Mouse (Mus musculus) ES-E14 (cell line): ENCODE results near the gene Smad5. TPM values are rescaled to one million over a fixed set of nuclear protein-coding genes. Genes with fewer than 3 reads are reported as not detected.

Experiments
- DNase-seq: peaks from one replicate; pipeline ENCODE4 v3.0.0-alpha.2; 2013; ENCODE audit warnings: low read depth, low spot score
- H3K27ac ChIP-seq: 2 replicates; pipeline ENCODE4 v1.5.1; 2012; ENCODE audit warnings: low read depth, mild to moderate bottlenecking, low read length, moderate library complexity, mixed read lengths; ENCODE audit not compliant: poor library complexity, insufficient read depth, severe bottlenecking
- H3K36me3 ChIP-seq: 2 replicates; pipeline ENCODE4 v1.6.1; 2012; ENCODE audit warnings: mild to moderate bottlenecking, low read length, moderate library complexity, mixed read lengths; ENCODE audit not compliant: control insufficient read depth, poor library complexity, insufficient read depth, severe bottlenecking
- H3K4me1 ChIP-seq, 2 experiments: fragments of 150-350 bp in 1 of 2; sonication (generic) in 1 of 2; 2 replicates each; pipeline ENCODE4 v1.6.1; 2012; ENCODE audit warnings: low read length in 2 of 2, mild to moderate bottlenecking in 1 of 2, mixed read lengths in 1 of 2; ENCODE audit not compliant: control insufficient read depth in 2 of 2, insufficient read depth in 2 of 2, poor library complexity in 1 of 2
- H3K4me3 ChIP-seq, 2 experiments: fragments of 150-350 bp in 1 of 2; sonication (generic) in 1 of 2; 2 replicates each; pipeline ENCODE4 v1.5.1; 2012; ENCODE audit warnings: low read length in 2 of 2, low read depth in 1 of 2, mild to moderate bottlenecking in 1 of 2, mixed read lengths in 1 of 2; ENCODE audit not compliant: insufficient read depth in 1 of 2, poor library complexity in 1 of 2, severe bottlenecking in 1 of 2
- H3K9ac ChIP-seq: 2 replicates; pipeline ENCODE4 v1.6.1; 2012; ENCODE audit warnings: low read depth, mild to moderate bottlenecking, low read length, mixed read lengths; ENCODE audit not compliant: poor library complexity, insufficient read depth, severe bottlenecking
- H3K9me3 ChIP-seq: fragments of 150-350 bp; sonication (generic); 2 replicates; pipeline ENCODE4 v1.6.1; 2012; ENCODE audit warnings: low read depth, mild to moderate bottlenecking, low read length; ENCODE audit not compliant: control insufficient read depth, insufficient read depth
- CHD2 ChIP-seq: IDR thresholded peaks from 2 replicates; pipeline ENCODE4 v1.6.1; 2014; ENCODE audit warnings: mild to moderate bottlenecking, low read depth, low read length, inconsistent platforms
- HCFC1 ChIP-seq: IDR thresholded peaks from 2 replicates; pipeline ENCODE4 v1.6.1; 2012; ENCODE audit warnings: low read length, inconsistent platforms, borderline replicate concordance; ENCODE audit not compliant: insufficient read depth
- MAFK ChIP-seq: IDR thresholded peaks from 2 replicates; pipeline ENCODE4 v1.6.1; 2014; ENCODE audit warnings: mild to moderate bottlenecking, low read depth, low read length, inconsistent platforms; ENCODE audit not compliant: insufficient read depth
- ZC3H11A ChIP-seq: IDR thresholded peaks from 2 replicates; pipeline ENCODE4 v1.6.1; 2012; ENCODE audit warnings: low read depth, mild to moderate bottlenecking, inconsistent platforms, low read length, borderline replicate concordance
- ZNF384 ChIP-seq: IDR thresholded peaks from 2 replicates; pipeline ENCODE4 v1.6.1; 2012; ENCODE audit warnings: low read depth, low read length, inconsistent platforms
- in situ Hi-C, 2 experiments: fragments of 600-800 bp; cut with MboI; formaldehyde crosslinking; loops; one replicate each; pipeline ENCODE4 v1.15.1; 2025; ENCODE audit warnings: low sequenced_read_pairs in 2 of 2, inconsistent platforms in 1 of 2; ENCODE audit not compliant: unreplicated experiment in 2 of 2
- total RNA-seq: library from RNA; depleted of rRNA; stranded (reverse); fragments of 300-350 nt; gene quantifications from 2 replicates; pipeline ENCODE4 v1.2.3, GENCODE M21; 2012

The Smad5 gene
- total RNA-seq, 1 experiment = 14.2 TPM

GRCm38 (mm10) chr13:56758492-56758891, 55.7 kb downstream of the Smad5 start:
- TF ChIP-seq HCFC1 (no peak), ZC3H11A (peak; percentile 26; the same call in 1 of the 2 replicates), CHD2 (no peak)
- DNase-seq = peak; percentile 77
- Histone ChIP-seq H3K36me3 (no peaks in the 10 kb centered on the region), H3K4me3 (no peak overlapping the region), H3K4me1 (no peaks in the 10 kb centered on the region), H3K27ac (no peak overlapping the region), H3K9me3 (no peaks in the 10 kb centered on the region), H3K9ac (no peak overlapping the region)
- in situ Hi-C loops = no loop called here

GRCm38 (mm10) chr13:56762446-56763229, 59.8 kb downstream of the Smad5 start:
- H3K9ac ChIP-seq = no peak overlapping the region
- no peaks in the 10 kb centered on the region for H3K36me3 ChIP-seq
- no peaks in the 10 kb centered on the region for H3K9me3 ChIP-seq
- H3K27ac ChIP-seq = no peak overlapping the region
- TF ChIP-seq CHD2 = no peak
- no peak for TF ChIP-seq MAFK
- TF ChIP-seq ZNF384 = no peak
- TF ChIP-seq HCFC1 = no peak
- no peak for TF ChIP-seq ZC3H11A
- in situ Hi-C loops = no loop called here
- H3K4me3 ChIP-seq = no peak overlapping the region
- no peak for DNase-seq
- H3K4me1 ChIP-seq = 0 out of 4 replicates have a peak, but pooled peaks cover 0 to 2% of the 10 kb centered on the region in 2 experiments

- no peak overlapping the region for H3K9ac ChIP-seq
- H3K4me3 ChIP-seq = peak overlapping the region in 1 of 2 experiments; percentile 16; a peak in 1 of 4 replicates
- no peak for TF ChIP-seq ZNF384
- no peak for TF ChIP-seq HCFC1
- TF ChIP-seq MAFK = no peak
- TF ChIP-seq CHD2 = no peak
- TF ChIP-seq ZC3H11A = no peak
These were observed 62.6 kb downstream of the Smad5 start for GRCm38 (mm10) chr13:56765284-56766032.

GRCm38 (mm10) chr13:56766211-56766610, 63.4 kb downstream of the Smad5 start:
- TF ChIP-seq HCFC1 = no peak
- TF ChIP-seq ZC3H11A = no peak
- no peak for TF ChIP-seq CHD2
- TF ChIP-seq ZNF384 = no peak
- no peak for TF ChIP-seq MAFK
- no peak for DNase-seq
- Histone ChIP-seq H3K9ac (no peak overlapping the region), H3K9me3 (no peaks in the 10 kb centered on the region), H3K27ac (no peak overlapping the region), H3K36me3 (no peaks in the 10 kb centered on the region), H3K4me1 (0 out of 4 replicates have a peak, but pooled peaks cover 0 to 2% of the 10 kb centered on the region in 2 experiments), H3K4me3 (no peak overlapping the region)
- in situ Hi-C loops = no loop called here

More at GRCm38 (mm10) chr13:56765284-56766032, 62.6 kb downstream of the Smad5 start:
- H3K4me1 ChIP-seq = 0 out of 4 replicates have a peak, but pooled peaks cover 0 to 2% of the 10 kb centered on the region in 2 experiments
- no peak overlapping the region for H3K27ac ChIP-seq
- no peaks in the 10 kb centered on the region for H3K36me3 ChIP-seq
- in situ Hi-C loops = no loop called here
- no peak for DNase-seq
- no peaks in the 10 kb centered on the region for H3K9me3 ChIP-seq
